Mouse (Mus musculus) erythroblast, embryonic 14.5 days (primary cell): Measurements from ENCODE around the gene Pcgf3.

Experiments used
- GATA1 ChIP-seq: IDR thresholded peaks from 2 replicates; pipeline ENCODE4 v1.6.1; 2012; ENCODE audit warnings: low read length, inconsistent platforms, mixed read lengths
- TAL1 ChIP-seq: IDR thresholded peaks from 3 replicates; pipeline ENCODE4 v1.6.1; 2012; ENCODE audit warnings: low read length, inconsistent platforms, mixed read lengths

- TF ChIP-seq TAL1: no peak
- TF ChIP-seq GATA1: no peak
Observed at GRCm38 (mm10) chr5:108452422-108452821, 8.6 kb upstream of the Pcgf3 start.
